9 mouse cellular contexts compared by ENCODE assay signal in genomic region chr9:99479181-99479711, GRCm38 (mm10). TPM values are rescaled to one million over a fixed set of nuclear protein-coding genes. Genes with fewer than 3 reads are reported as not detected.
A peak's percentile ranks its signal among the peaks of the same experiment; 100 is the strongest.
DNase-seq lines count a peak whose midpoint lies in the region; ATAC-seq and TF ChIP-seq lines count a peak whose summit lies in the region.
"Had no signal": no experiment of that assay in that cellular context is flagged by ENCODE, and none has a peak within 500 bp of the region (broad histone marks: within the 10 kb centered on the region; RNA-seq: fewer than 3 reads in every experiment).

No protein-coding gene starts in this region.

- H3K4me2 ChIP-seq in forebrain, embryonic 14.5 days (ENCODE audit: low read length): no peak overlapping the region
- no peak overlapping the region for H3K4me2 ChIP-seq in forebrain, embryonic 12.5 days
- no peak overlapping the region for H3K4me2 ChIP-seq in midbrain, postnatal 0 days (ENCODE audit: low read depth, low read length, poor library complexity, severe bottlenecking)
- no peak overlapping the region for H3K4me2 ChIP-seq in kidney, embryonic 16.5 days (replicated peaks; ENCODE audit: low read depth, low read length)

- no peaks in the 10 kb centered on the region for H3K27me3 ChIP-seq in forebrain, embryonic 14.5 days (replicated peaks; ENCODE audit: control insufficient read depth, insufficient read depth, low read length)
- no peaks in the 10 kb centered on the region for H3K27me3 ChIP-seq in forebrain, embryonic 12.5 days
- no peaks in the 10 kb centered on the region for H3K27me3 ChIP-seq in midbrain, postnatal 0 days (ENCODE audit: insufficient read depth, low read length)
- no peaks in the 10 kb centered on the region for H3K27me3 ChIP-seq in midbrain, embryonic 10.5 days (ENCODE audit: low read depth, poor library complexity, severe bottlenecking)
- H3K27me3 ChIP-seq in kidney, embryonic 16.5 days (ENCODE audit: insufficient read depth, low read length): no peaks in the 10 kb centered on the region

- H3K9ac ChIP-seq in forebrain, embryonic 14.5 days (ENCODE audit: low read length): no peak overlapping the region
- H3K9ac ChIP-seq in forebrain, embryonic 12.5 days: no peak overlapping the region
- H3K9ac ChIP-seq in midbrain, postnatal 0 days (replicated peaks; ENCODE audit: low read length, poor library complexity, severe bottlenecking): no peak overlapping the region
- H3K9ac ChIP-seq in kidney, embryonic 16.5 days (replicated peaks; ENCODE audit: low read length): no peak overlapping the region

- 69% methylated on average over 9 of the region's 9 CpGs for WGBS in forebrain, embryonic 14.5 days
- WGBS in forebrain, embryonic 12.5 days: 91% methylated on average over 9 of the region's 9 CpGs
- 70% methylated on average over 9 of the region's 9 CpGs for WGBS in midbrain, postnatal 0 days
- 88% methylated on average over 9 of the region's 9 CpGs for WGBS in midbrain, embryonic 10.5 days
- WGBS in kidney, embryonic 16.5 days: 58% methylated on average over 9 of the region's 9 CpGs

- peak; percentile 35 for DNase-seq in forebrain, embryonic 14.5 days (ENCODE audit: low spot score)
- peak; percentile 19 for DNase-seq in midbrain, postnatal 0 days (ENCODE audit: low spot score)
- no peak for DNase-seq in midbrain, embryonic 10.5 days (ENCODE audit: low spot score)
- DNase-seq in layer of hippocampus, postnatal 14 days (ENCODE audit: low spot score in 2 of 2): peak; percentile 44 to 47
- DNase-seq in telencephalon, adult 2 months (ENCODE audit: low read depth, low spot score): peak; percentile 55
- no peak for DNase-seq in embryo, embryonic 9.5 days (ENCODE audit: extremely low spot score)

- TF ChIP-seq CTCF in midbrain, postnatal 0 days (IDR thresholded peaks at IDR 0.05): no peak

- H3K4me1 ChIP-seq in forebrain, embryonic 14.5 days (ENCODE audit: control insufficient read depth, insufficient read depth, low read length): no peaks in the 10 kb centered on the region
- H3K4me1 ChIP-seq in forebrain, embryonic 12.5 days: no peaks in the 10 kb centered on the region
- 0 out of 2 replicates have a peak, but pooled peaks cover 3% of the 10 kb centered on the region for H3K4me1 ChIP-seq in midbrain, postnatal 0 days (ENCODE audit: insufficient read depth, low read length)
- 0 out of 2 replicates have a peak, but pooled peaks cover 3% of the 10 kb centered on the region for H3K4me1 ChIP-seq in midbrain, embryonic 10.5 days
- no peaks in the 10 kb centered on the region for H3K4me1 ChIP-seq in kidney, embryonic 16.5 days (ENCODE audit: insufficient read depth, low read length)

- H3K4me3 ChIP-seq in forebrain, embryonic 14.5 days (ENCODE audit: low read depth, low read length): no peak overlapping the region
- H3K4me3 ChIP-seq in forebrain, embryonic 12.5 days (replicated peaks): no peak overlapping the region
- no peak overlapping the region for H3K4me3 ChIP-seq in midbrain, postnatal 0 days (ENCODE audit: low read depth, low read length)
- no peak overlapping the region for H3K4me3 ChIP-seq in midbrain, embryonic 10.5 days
- H3K4me3 ChIP-seq in kidney, embryonic 16.5 days (ENCODE audit: low read length): no peak overlapping the region

- H3K36me3 ChIP-seq in forebrain, embryonic 14.5 days (ENCODE audit: control insufficient read depth, insufficient read depth, low read length): peaks cover 49% of the 10 kb centered on the region
- H3K36me3 ChIP-seq in forebrain, embryonic 12.5 days (replicated peaks): peaks cover 42% of the 10 kb centered on the region
- H3K36me3 ChIP-seq in midbrain, postnatal 0 days (ENCODE audit: insufficient read depth, low read length): peaks cover 12% of the 10 kb centered on the region
- peaks cover 76% of the 10 kb centered on the region for H3K36me3 ChIP-seq in midbrain, embryonic 10.5 days
- H3K36me3 ChIP-seq in kidney, embryonic 16.5 days (ENCODE audit: insufficient read depth, low read length): peaks cover 21% of the 10 kb centered on the region; the same call in 1 of the 2 replicates

- ATAC-seq in forebrain, embryonic 14.5 days: 0 out of 2 replicates have a peak, but pooled peaks have one; percentile 18
- no peak for ATAC-seq in forebrain, embryonic 12.5 days (ENCODE audit: low FRiP score)
- no peak for ATAC-seq in midbrain, postnatal 0 days (ENCODE audit: low FRiP score)
- no peak for ATAC-seq in kidney, embryonic 16.5 days (ENCODE audit: low FRiP score, low TSS enrichment)

- H3K27ac ChIP-seq in forebrain, embryonic 14.5 days (ENCODE audit: low read depth, low read length): no peak overlapping the region; the same call in 1 of the 2 replicates
- H3K27ac ChIP-seq in forebrain, embryonic 12.5 days: no peak overlapping the region
- H3K27ac ChIP-seq in midbrain, postnatal 0 days (ENCODE audit: low read depth, low read length): no peak overlapping the region
- H3K27ac ChIP-seq in midbrain, embryonic 10.5 days (replicated peaks): no peak overlapping the region
- H3K27ac ChIP-seq in kidney, embryonic 16.5 days (ENCODE audit: low read length): no peak overlapping the region

- H3K9me3 ChIP-seq in forebrain, embryonic 14.5 days (replicated peaks; ENCODE audit: control insufficient read depth, low read length): no peaks in the 10 kb centered on the region
- H3K9me3 ChIP-seq in forebrain, embryonic 12.5 days: no peaks in the 10 kb centered on the region
- no peaks in the 10 kb centered on the region for H3K9me3 ChIP-seq in midbrain, postnatal 0 days (ENCODE audit: low read length)
- H3K9me3 ChIP-seq in midbrain, embryonic 10.5 days (replicated peaks): no peaks in the 10 kb centered on the region
- H3K9me3 ChIP-seq in kidney, embryonic 16.5 days (ENCODE audit: low read length): no peaks in the 10 kb centered on the region

RNA-seq across cellular contexts. Expression of gene Nme9, which starts 28.0 kb away (rescaled TPM):
- polyA plus RNA-seq in forebrain, embryonic 14.5 days (2014; fragmentation: Nextera tagmentation; extraction: Ambion mirVana): 0.54 and 1.5 TPM in 2 replicates
- polyA plus RNA-seq in forebrain, embryonic 12.5 days (2016; fragmentation: Nextera tagmentation; extraction: Ambion mirVana): 0.31 and 0.42 TPM in 2 replicates
- 0.42 and 1.2 TPM in 2 replicates for total RNA-seq in midbrain, postnatal 0 days (2014; rRNA removed)
- polyA plus RNA-seq in midbrain, postnatal 0 days (2015; fragmentation: Nextera tagmentation; extraction: Ambion mirVana): 0.72 and 0.90 TPM in 2 replicates
- not detected in 2 replicates for polyA plus RNA-seq in midbrain, embryonic 10.5 days (2016; fragmentation: Nextera tagmentation; extraction: Ambion mirVana)
- 1 to 10 TPM in 1 of 2 experiments, under 1 TPM in 1; 0.64 to 1.1 TPM for total RNA-seq in layer of hippocampus, postnatal 14 days (2021)
- 0.23 TPM in 1 of 2 replicates, not detected in the other for polyA plus RNA-seq in kidney, embryonic 16.5 days (2015; fragmentation: Nextera tagmentation; extraction: Ambion mirVana)
- polyA plus RNA-seq: C2C12 had no signal

RNA-seq across cellular contexts. Expression of gene Mras, which starts 42.1 kb away (rescaled TPM):
- 51.8 and 56.8 TPM in 2 replicates for polyA plus RNA-seq in forebrain, embryonic 14.5 days (2014; fragmentation: Nextera tagmentation; extraction: Ambion mirVana)
- polyA plus RNA-seq in forebrain, embryonic 12.5 days (2016; fragmentation: Nextera tagmentation; extraction: Ambion mirVana): 23.8 and 26.3 TPM in 2 replicates
- 73.8 and 92.9 TPM in 2 replicates for total RNA-seq in midbrain, postnatal 0 days (2014; rRNA removed)
- polyA plus RNA-seq in midbrain, postnatal 0 days (2015; fragmentation: Nextera tagmentation; extraction: Ambion mirVana): 70.0 and 72.6 TPM in 2 replicates
- 8.0 and 11.7 TPM in 2 replicates for polyA plus RNA-seq in midbrain, embryonic 10.5 days (2016; fragmentation: Nextera tagmentation; extraction: Ambion mirVana)
- 100 to 1,000 TPM; 102 to 109 TPM for total RNA-seq in layer of hippocampus, postnatal 14 days (2021)
- 10.7 and 15.7 TPM in 2 replicates for polyA plus RNA-seq in kidney, embryonic 16.5 days (2015; fragmentation: Nextera tagmentation; extraction: Ambion mirVana)

Comparison
In these comparisons a context has a peak if more than half of its experiments do, and no peak if none do; other contexts are left out.
1. DNase-seq: peak in forebrain, embryonic 14.5 days (single experiment), midbrain, postnatal 0 days (single experiment), layer of hippocampus, postnatal 14 days (2 of 2) and telencephalon, adult 2 months (single experiment); none in midbrain, embryonic 10.5 days (single experiment) and embryo, embryonic 9.5 days (single experiment).